ENCODE assay signal across 9 mouse cellular contexts in genomic region chr2:76970669-76971068, GRCm38 (mm10). TPM values are rescaled to one million over a fixed set of nuclear protein-coding genes. Genes with fewer than 3 reads are reported as not detected.
DNase-seq lines count a peak whose midpoint lies in the region; ATAC-seq and TF ChIP-seq lines count a peak whose summit lies in the region.
"Had no signal": no experiment of that assay in that cellular context is flagged by ENCODE, and none has a peak within 500 bp of the region (broad histone marks: within the 10 kb centered on the region; RNA-seq: fewer than 3 reads in every experiment).

No protein-coding gene starts in this region.

- H3K9ac ChIP-seq in kidney, postnatal 0 days (ENCODE audit: low read depth, low read length), result no peak overlapping the region
- H3K9ac ChIP-seq in embryonic facial prominence, embryonic 14.5 days (ENCODE audit: low read depth, low read length), result no peak overlapping the region
- H3K9ac ChIP-seq in midbrain, embryonic 16.5 days (ENCODE audit: low read depth, low read length), result no peak overlapping the region
- H3K9ac ChIP-seq: limb, embryonic 15.5 days had no signal

- H3K36me3 ChIP-seq in kidney, postnatal 0 days (ENCODE audit: insufficient read depth, low read length), result no peaks in the 10 kb centered on the region
- H3K36me3 ChIP-seq in embryonic facial prominence, embryonic 14.5 days (ENCODE audit: control insufficient read depth, insufficient read depth, low read length), result no peaks in the 10 kb centered on the region
- H3K36me3 ChIP-seq in midbrain, embryonic 16.5 days (ENCODE audit: control insufficient read depth, insufficient read depth, low read length), result no peaks in the 10 kb centered on the region
- H3K36me3 ChIP-seq: limb, embryonic 15.5 days had no signal

- H3K9me3 ChIP-seq in kidney, postnatal 0 days (replicated peaks; ENCODE audit: low read length), result no peaks in the 10 kb centered on the region
- no peaks in the 10 kb centered on the region for H3K9me3 ChIP-seq in embryonic facial prominence, embryonic 14.5 days (ENCODE audit: control insufficient read depth, low read length)
- H3K9me3 ChIP-seq in midbrain, embryonic 16.5 days (replicated peaks; ENCODE audit: control insufficient read depth, low read length, poor library complexity, severe bottlenecking), result no peaks in the 10 kb centered on the region
- H3K9me3 ChIP-seq: limb, embryonic 15.5 days had no signal

- H3K4me2 ChIP-seq in kidney, postnatal 0 days (ENCODE audit: low read length), result no peak overlapping the region
- H3K4me2 ChIP-seq in embryonic facial prominence, embryonic 14.5 days (ENCODE audit: low read depth, low read length), result no peak overlapping the region
- no peak overlapping the region for H3K4me2 ChIP-seq in midbrain, embryonic 16.5 days (ENCODE audit: low read length)
- H3K4me2 ChIP-seq: limb, embryonic 15.5 days had no signal

- WGBS in kidney, postnatal 0 days, result 16% methylated on average over 4 of the region's 4 CpGs
- 25% methylated on average over 4 of the region's 4 CpGs for WGBS in embryonic facial prominence, embryonic 14.5 days
- 12% methylated on average over 4 of the region's 4 CpGs for WGBS in midbrain, embryonic 16.5 days

- no peak overlapping the region for H3K27ac ChIP-seq in kidney, postnatal 0 days
- H3K27ac ChIP-seq in embryonic facial prominence, embryonic 14.5 days (replicated peaks; ENCODE audit: low read depth, low read length), result no peak overlapping the region
- H3K27ac ChIP-seq in midbrain, embryonic 16.5 days (ENCODE audit: low read length), result no peak overlapping the region
- H3K27ac ChIP-seq: limb, embryonic 15.5 days had no signal

- no peaks in the 10 kb centered on the region for H3K4me1 ChIP-seq in kidney, postnatal 0 days (replicated peaks; ENCODE audit: insufficient read depth, low read length)
- no peaks in the 10 kb centered on the region for H3K4me1 ChIP-seq in embryonic facial prominence, embryonic 14.5 days (ENCODE audit: control insufficient read depth, insufficient read depth, low read length)
- H3K4me1 ChIP-seq in midbrain, embryonic 16.5 days (ENCODE audit: control insufficient read depth, insufficient read depth, low read length), result peaks cover 3% of the 10 kb centered on the region
- H3K4me1 ChIP-seq: limb, embryonic 15.5 days had no signal

- no peaks in the 10 kb centered on the region for H3K27me3 ChIP-seq in kidney, postnatal 0 days (ENCODE audit: insufficient read depth, low read length)
- no peaks in the 10 kb centered on the region for H3K27me3 ChIP-seq in embryonic facial prominence, embryonic 14.5 days (replicated peaks; ENCODE audit: control insufficient read depth, insufficient read depth, low read length)
- no peaks in the 10 kb centered on the region for H3K27me3 ChIP-seq in midbrain, embryonic 16.5 days (ENCODE audit: control insufficient read depth, insufficient read depth, low read depth, low read length)
- H3K27me3 ChIP-seq: limb, embryonic 15.5 days had no signal

- H3K4me3 ChIP-seq in kidney, postnatal 0 days (replicated peaks; ENCODE audit: low read depth, low read length), result no peak overlapping the region
- no peak overlapping the region for H3K4me3 ChIP-seq in embryonic facial prominence, embryonic 14.5 days (ENCODE audit: low read depth, low read length)
- no peak overlapping the region for H3K4me3 ChIP-seq in midbrain, embryonic 16.5 days (ENCODE audit: low read depth, low read length)
- H3K4me3 ChIP-seq: limb, embryonic 15.5 days had no signal

- peak; percentile 75 for DNase-seq in kidney, postnatal 0 days (ENCODE audit: low spot score)
- no peak for DNase-seq in kidney, adult 18-20 months
- peak; percentile 22 for DNase-seq in Muller cell, postnatal 12 days (ENCODE audit: inconsistent ontology term)
- peak; percentile 18 for DNase-seq in embryonic facial prominence, embryonic 14.5 days (ENCODE audit: low spot score)
- no peak for DNase-seq in B cell, adult 2 months
- DNase-seq: adrenal gland, postnatal 14 days had no signal

- peak; percentile 72 for TF ChIP-seq CTCF in kidney, postnatal 0 days (IDR thresholded peaks at IDR 0.05; ENCODE audit: low read depth)

- ATAC-seq in kidney, postnatal 0 days (replicated peaks; ENCODE audit: low FRiP score, low read depth), result no peak
- ATAC-seq in embryonic facial prominence, embryonic 14.5 days (ENCODE audit: low read depth), result no peak
- peak; percentile 74; the same call in 1 of the 2 replicates for ATAC-seq in midbrain, embryonic 16.5 days
- no peak for ATAC-seq in cerebellum, adult (ENCODE audit: insufficient number of reproducible peaks, low FRiP score, low TSS enrichment)

RNA-seq across cellular contexts. Expression of gene Ttn, which starts 11.7 kb away (rescaled TPM):
- 0.05 and 0.14 TPM in 2 replicates for polyA plus RNA-seq in kidney, postnatal 0 days (2015; fragmentation: Nextera tagmentation; extraction: Ambion mirVana)
- 205 and 216 TPM in 2 replicates for polyA plus RNA-seq in embryonic facial prominence, embryonic 14.5 days (2014; fragmentation: Nextera tagmentation; extraction: Ambion mirVana)
- 0.21 and 0.42 TPM in 2 replicates for polyA plus RNA-seq in midbrain, embryonic 16.5 days (2015; fragmentation: Nextera tagmentation; extraction: Ambion mirVana)

Comparison
In these comparisons a context has a peak if more than half of its experiments do, and no peak if none do; other contexts are left out.
1. DNase-seq: peak in kidney, postnatal 0 days (single experiment), Muller cell, postnatal 12 days (single experiment) and embryonic facial prominence, embryonic 14.5 days (single experiment); none in kidney, adult 18-20 months (single experiment) and B cell, adult 2 months (0 of 2).
2. RNA of gene Ttn, which starts 11.7 kb away (polyA plus RNA-seq): 205 to 216 TPM in embryonic facial prominence, embryonic 14.5 days; 0.21 to 0.42 TPM in midbrain, embryonic 16.5 days and 0.05 to 0.14 TPM in kidney, postnatal 0 days; every median in the first group is over 100 times any median in the second.